Mouse (Mus musculus) ES-E14 (cell line): Measurements from ENCODE around the gene Hivep3.

Experiments used
- CHD2 ChIP-seq: IDR thresholded peaks from 2 replicates; pipeline ENCODE4 v1.6.1; 2014; ENCODE audit warnings: mild to moderate bottlenecking, low read depth, low read length, inconsistent platforms
- ZC3H11A ChIP-seq: IDR thresholded peaks from 2 replicates; pipeline ENCODE4 v1.6.1; 2012; ENCODE audit warnings: low read depth, mild to moderate bottlenecking, inconsistent platforms, low read length, borderline replicate concordance

DNA sequence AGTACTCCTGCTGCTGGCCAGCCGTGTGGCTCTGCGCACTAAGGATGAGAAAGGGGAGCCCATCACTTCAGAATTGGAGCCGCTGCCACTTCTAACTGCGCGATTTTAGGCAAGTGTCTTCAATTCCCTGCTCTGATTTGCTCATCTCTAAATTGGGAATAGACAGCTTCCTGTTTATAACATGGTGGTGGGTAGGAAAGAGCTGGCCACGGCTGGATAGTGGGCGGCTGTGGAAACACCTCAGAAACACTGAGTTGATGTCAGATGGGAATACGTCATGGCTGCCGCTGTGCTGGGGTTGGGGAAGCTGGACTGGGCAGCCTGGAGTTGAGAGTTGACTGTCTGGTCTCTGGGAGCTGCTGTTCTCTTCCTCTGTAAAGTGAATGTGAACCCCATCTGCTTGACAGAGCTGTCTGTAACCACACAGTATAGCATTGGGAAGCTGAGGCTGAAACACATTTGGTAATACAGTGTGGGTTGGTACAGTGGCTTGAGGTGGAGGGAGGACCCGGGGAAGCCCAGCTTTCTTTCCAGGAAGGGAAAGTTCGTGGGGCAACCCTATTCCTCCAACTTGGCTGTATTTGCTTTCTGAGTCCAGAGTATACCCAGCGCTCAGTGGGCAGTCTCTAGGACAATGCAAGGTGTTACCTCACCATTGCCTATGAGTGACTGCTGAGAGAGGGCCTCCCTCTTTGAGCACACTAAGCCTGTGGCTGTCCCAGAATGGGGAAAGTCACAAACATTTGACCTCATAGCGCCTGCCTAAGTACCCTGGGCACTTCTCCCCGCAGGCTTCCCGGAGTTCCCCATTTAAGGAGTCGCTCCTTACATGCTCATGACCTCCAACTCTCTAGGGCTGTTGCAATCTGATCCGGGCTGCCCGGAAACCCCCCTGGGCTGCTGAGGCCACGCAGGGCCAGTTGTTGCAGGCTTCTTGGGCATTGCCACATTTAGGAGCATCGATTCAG lies 232.8 kb downstream of the Hivep3 start:
- TF ChIP-seq CHD2 (no peak), ZC3H11A (no peak)
